Mouse (Mus musculus): ENCODE results near the gene Man2a2. TPM values are rescaled to one million over a fixed set of nuclear protein-coding genes. Genes with fewer than 3 reads are reported as not detected.
A peak's percentile ranks its signal among the peaks of the same experiment; 100 is the strongest.

Man2a2 gene
- polyA plus RNA-seq, 1 experiment: 167 TPM

GRCm38 (mm10) chr7:80368009-80368408 lies 3.2 kb downstream of the Man2a2 start:
- DNase-seq: no peak
- whole genome bisulfite sequencing: 67% methylated on average over 9 of the region's 9 CpGs
- TF ChIP-seq POLR2A (IDR thresholded peaks at IDR 0.05; ENCODE audit: borderline replicate concordance, insufficient read depth, low read length) (no peak), CTCF (IDR thresholded peaks at IDR 0.05; ENCODE audit: borderline replicate concordance, insufficient read depth, low read depth, low read length) (no peak)

GRCm38 (mm10) chr7:80367232-80367631 lies 3.9 kb downstream of the Man2a2 start:
- Histone ChIP-seq H3K4me3 (replicated peaks; ENCODE audit: insufficient read depth, low read depth, low read length) (no peak overlapping the region), H3K4me1 (ENCODE audit: control insufficient read depth, insufficient read depth, low read length) (peaks cover 29% of the 10 kb centered on the region), H3K27me3 (ENCODE audit: control insufficient read depth, insufficient read depth, low read length) (no peaks in the 10 kb centered on the region), H3K27ac (ENCODE audit: insufficient read depth, low read length) (no peak overlapping the region; the same call in 1 of the 2 replicates)
- DNase-seq: no peak
- TF ChIP-seq CTCF (IDR thresholded peaks at IDR 0.05; ENCODE audit: borderline replicate concordance, insufficient read depth, low read depth, low read length) (no peak), POLR2A (IDR thresholded peaks at IDR 0.05; ENCODE audit: borderline replicate concordance, insufficient read depth, low read length) (no peak)
- WGBS: 96% methylated on average over 7 of the region's 7 CpGs

More at GRCm38 (mm10) chr7:80368009-80368408, 3.2 kb downstream of the Man2a2 start:
- Histone ChIP-seq H3K4me3 (replicated peaks; ENCODE audit: insufficient read depth, low read depth, low read length) (no peak overlapping the region), H3K27ac (ENCODE audit: insufficient read depth, low read length) (no peak overlapping the region), H3K4me1 (ENCODE audit: control insufficient read depth, insufficient read depth, low read length) (peaks cover 29% of the 10 kb centered on the region), H3K27me3 (ENCODE audit: control insufficient read depth, insufficient read depth, low read length) (no peaks in the 10 kb centered on the region)

- Histone ChIP-seq H3K27me3 (ENCODE audit: control insufficient read depth, insufficient read depth, low read length) (no peaks in the 10 kb centered on the region), H3K4me3 (replicated peaks; ENCODE audit: insufficient read depth, low read depth, low read length) (no peak overlapping the region), H3K4me1 (ENCODE audit: control insufficient read depth, insufficient read depth, low read length) (peaks cover 29% of the 10 kb centered on the region), H3K27ac (ENCODE audit: insufficient read depth, low read length) (no peak overlapping the region)
- DNase-seq: no peak
- TF ChIP-seq POLR2A (IDR thresholded peaks at IDR 0.05; ENCODE audit: borderline replicate concordance, insufficient read depth, low read length): no peak
- WGBS: 56% methylated on average over 2 of the region's 2 CpGs
Observed at GRCm38 (mm10) chr7:80365759-80366158, 5.4 kb downstream of the Man2a2 start.

GRCm38 (mm10) chr7:80360435-80360834 lies 10.7 kb downstream of the Man2a2 start:
- TF ChIP-seq CTCF (IDR thresholded peaks at IDR 0.05; ENCODE audit: borderline replicate concordance, insufficient read depth, low read depth, low read length) (no peak), POLR2A (IDR thresholded peaks at IDR 0.05; ENCODE audit: borderline replicate concordance, insufficient read depth, low read length) (no peak)
- 81% methylated on average over 3 of the region's 3 CpGs for WGBS

GRCm38 (mm10) chr7:80358039-80358438 lies 13.1 kb downstream of the Man2a2 start:
- Histone ChIP-seq H3K27ac (ENCODE audit: insufficient read depth, low read length) (no peak overlapping the region), H3K4me1 (ENCODE audit: control insufficient read depth, insufficient read depth, low read length) (peaks cover 11% of the 10 kb centered on the region), H3K4me3 (replicated peaks; ENCODE audit: insufficient read depth, low read depth, low read length) (no peak overlapping the region), H3K27me3 (ENCODE audit: control insufficient read depth, insufficient read depth, low read length) (no peaks in the 10 kb centered on the region)
- 5% methylated on average over 4 of the region's 4 CpGs for WGBS
- DNase-seq: no peak
- TF ChIP-seq CTCF (IDR thresholded peaks at IDR 0.05; ENCODE audit: borderline replicate concordance, insufficient read depth, low read depth, low read length) (no peak), POLR2A (IDR thresholded peaks at IDR 0.05; ENCODE audit: borderline replicate concordance, insufficient read depth, low read length) (no peak)

More at GRCm38 (mm10) chr7:80360435-80360834, 10.7 kb downstream of the Man2a2 start:
- H3K4me1 ChIP-seq (ENCODE audit: control insufficient read depth, insufficient read depth, low read length): peaks cover 11% of the 10 kb centered on the region
- DNase-seq: no peak
- H3K27me3 ChIP-seq (ENCODE audit: control insufficient read depth, insufficient read depth, low read length): no peaks in the 10 kb centered on the region
- no peak overlapping the region for H3K27ac ChIP-seq (ENCODE audit: insufficient read depth, low read length)
- no peak overlapping the region for H3K4me3 ChIP-seq (replicated peaks; ENCODE audit: insufficient read depth, low read depth, low read length)

GRCm38 (mm10) chr7:80357156-80357555 lies 14.0 kb downstream of the Man2a2 start:
- no peaks in the 10 kb centered on the region for H3K27me3 ChIP-seq (ENCODE audit: control insufficient read depth, insufficient read depth, low read length)
- TF ChIP-seq POLR2A (IDR thresholded peaks at IDR 0.05; ENCODE audit: borderline replicate concordance, insufficient read depth, low read length) (no peak), CTCF (IDR thresholded peaks at IDR 0.05; ENCODE audit: borderline replicate concordance, insufficient read depth, low read depth, low read length) (no peak)
- H3K4me1 ChIP-seq (ENCODE audit: control insufficient read depth, insufficient read depth, low read length): peaks cover 11% of the 10 kb centered on the region
- peak in 1 of 2 experiments; percentile 43 for DNase-seq
- 23% methylated on average over 8 of the region's 8 CpGs for WGBS
- H3K4me3 ChIP-seq (replicated peaks; ENCODE audit: insufficient read depth, low read depth, low read length): no peak overlapping the region
- peak overlapping the region; percentile 34; the same call in 1 of the 2 replicates for H3K27ac ChIP-seq (ENCODE audit: insufficient read depth, low read length)

GRCm38 (mm10) chr7:80356351-80356750 lies 14.8 kb downstream of the Man2a2 start:
- WGBS: 36% methylated on average over 13 of the region's 13 CpGs
- no peak for TF ChIP-seq CTCF (IDR thresholded peaks at IDR 0.05; ENCODE audit: borderline replicate concordance, insufficient read depth, low read depth, low read length)
- TF ChIP-seq POLR2A (IDR thresholded peaks at IDR 0.05; ENCODE audit: borderline replicate concordance, insufficient read depth, low read length): no peak
- peak overlapping the region; percentile 26 for H3K27ac ChIP-seq (ENCODE audit: insufficient read depth, low read length)

GRCm38 (mm10) chr7:80352920-80353319 lies 18.3 kb downstream of the Man2a2 start:
- no peak for DNase-seq
- H3K4me3 ChIP-seq (replicated peaks; ENCODE audit: insufficient read depth, low read depth, low read length): no peak overlapping the region
- H3K4me1 ChIP-seq (ENCODE audit: control insufficient read depth, insufficient read depth, low read length): peaks cover 11% of the 10 kb centered on the region
- TF ChIP-seq CTCF (IDR thresholded peaks at IDR 0.05; ENCODE audit: borderline replicate concordance, insufficient read depth, low read depth, low read length): no peak
- H3K27ac ChIP-seq (ENCODE audit: insufficient read depth, low read length): no peak overlapping the region
- 84% methylated on average over 8 of the region's 8 CpGs for WGBS
- H3K27me3 ChIP-seq (ENCODE audit: control insufficient read depth, insufficient read depth, low read length): no peaks in the 10 kb centered on the region

More at GRCm38 (mm10) chr7:80356351-80356750, 14.8 kb downstream of the Man2a2 start:
- DNase-seq: peak in 1 of 2 experiments; percentile 45
- H3K27me3 ChIP-seq (ENCODE audit: control insufficient read depth, insufficient read depth, low read length): no peaks in the 10 kb centered on the region
- peaks cover 11% of the 10 kb centered on the region for H3K4me1 ChIP-seq (ENCODE audit: control insufficient read depth, insufficient read depth, low read length)
- no peak overlapping the region for H3K4me3 ChIP-seq (replicated peaks; ENCODE audit: insufficient read depth, low read depth, low read length)

Data from cerebellum, adult 2 months (tissue).